Mouse (Mus musculus): ENCODE measurements around the gene Rusc2. TPM values are rescaled to one million over a fixed set of nuclear protein-coding genes. Genes with fewer than 3 reads are reported as not detected.
A peak's percentile ranks its signal among the peaks of the same experiment; 100 is the strongest.

Gene Rusc2
- polyA plus RNA-seq, 1 experiment from 2014 or later = 8.0 TPM

GRCm38 (mm10) chr4:43426487-43426886 lies 44.7 kb downstream of the Rusc2 start:
- H3K4me1 ChIP-seq (replicated peaks) = peaks cover 40% of the 10 kb centered on the region
- peaks cover 88% of the 10 kb centered on the region for H3K27me3 ChIP-seq
- H3K9ac ChIP-seq (replicated peaks) = no peak overlapping the region
- H3K27ac ChIP-seq = no peak overlapping the region
- peaks cover 51% of the 10 kb centered on the region for H3K36me3 ChIP-seq
- no peak for ATAC-seq (ENCODE audit: insufficient number of reproducible peaks, insufficient read depth, low FRiP score, low TSS enrichment, low read depth)
- H3K4me2 ChIP-seq = no peak overlapping the region
- no peaks in the 10 kb centered on the region for H3K9me3 ChIP-seq
- no peak overlapping the region for H3K4me3 ChIP-seq (replicated peaks)
- WGBS = 41% methylated on average over 10 of the region's 10 CpGs

- WGBS = 18% methylated on average over 23 of the region's 23 CpGs
- peaks cover 40% of the 10 kb centered on the region for H3K4me1 ChIP-seq (replicated peaks)
- H3K4me2 ChIP-seq = peak overlapping the region; percentile 33
- no peak overlapping the region for H3K27ac ChIP-seq
- peak overlapping the region; percentile 18; the same call in 1 of the 2 replicates for H3K9ac ChIP-seq (replicated peaks)
- peaks cover 78% of the 10 kb centered on the region for H3K27me3 ChIP-seq
- no peaks in the 10 kb centered on the region for H3K9me3 ChIP-seq
- peak overlapping the region; percentile 17; the same call in 1 of the 2 replicates for H3K4me3 ChIP-seq (replicated peaks)
- peaks cover 39% of the 10 kb centered on the region for H3K36me3 ChIP-seq
- no peak for ATAC-seq (ENCODE audit: insufficient number of reproducible peaks, insufficient read depth, low FRiP score, low TSS enrichment, low read depth)
Observed at GRCm38 (mm10) chr4:43427501-43428179, 45.9 kb downstream of the Rusc2 start.

GRCm38 (mm10) chr4:43428180-43428861 lies 46.5 kb downstream of the Rusc2 start:
- ATAC-seq (ENCODE audit: insufficient number of reproducible peaks, insufficient read depth, low FRiP score, low TSS enrichment, low read depth) = no peak
- Histone ChIP-seq H3K9ac (replicated peaks) (no peak overlapping the region), H3K27me3 (peaks cover 75% of the 10 kb centered on the region), H3K4me2 (0 out of 2 replicates have a peak overlapping the region, but pooled peaks have one; percentile 30), H3K4me3 (replicated peaks) (no peak overlapping the region), H3K4me1 (replicated peaks) (peaks cover 40% of the 10 kb centered on the region), H3K36me3 (peaks cover 32% of the 10 kb centered on the region), H3K27ac (no peak overlapping the region), H3K9me3 (no peaks in the 10 kb centered on the region)
- 27% methylated on average over 16 of the region's 16 CpGs for WGBS

GRCm38 (mm10) chr4:43428946-43429345 lies 47.2 kb downstream of the Rusc2 start, which contains the start of gene Fam166b:
Gene Fam166b, minus strand, starts transcription at chr4:43429134.
- Histone ChIP-seq H3K27ac (no peak within 1 kb of the TSS), H3K36me3 (peaks cover 26% of the 10 kb centered on the region), H3K27me3 (peaks cover 69% of the 10 kb centered on the region), H3K4me3 (replicated peaks) (no peak within 1 kb of the TSS; the same call in 1 of the 2 replicates), H3K9ac (replicated peaks) (0 out of 2 replicates have a peak within 1 kb of the TSS, but pooled peaks have one; percentile 1), H3K9me3 (no peaks in the 10 kb centered on the region), H3K4me1 (replicated peaks) (peaks cover 40% of the 10 kb centered on the region), H3K4me2 (peak within 1 kb of the TSS; percentile 30)
- WGBS = 9% methylated on average over 10 of the region's 10 CpGs
- ATAC-seq (ENCODE audit: insufficient number of reproducible peaks, insufficient read depth, low FRiP score, low TSS enrichment, low read depth) = no peak

GRCm38 (mm10) chr4:43431690-43432089 lies 49.9 kb downstream of the Rusc2 start:
- Histone ChIP-seq H3K36me3 (peaks cover under 1% of the 10 kb centered on the region; the same call in 1 of the 2 replicates), H3K4me1 (replicated peaks) (peaks cover 22% of the 10 kb centered on the region), H3K27me3 (peaks cover 42% of the 10 kb centered on the region), H3K9ac (replicated peaks) (no peak overlapping the region), H3K27ac (no peak overlapping the region), H3K4me3 (replicated peaks) (no peak overlapping the region), H3K9me3 (no peaks in the 10 kb centered on the region), H3K4me2 (no peak overlapping the region)
- ATAC-seq (ENCODE audit: insufficient number of reproducible peaks, insufficient read depth, low FRiP score, low TSS enrichment, low read depth) = peak; percentile 48; the same call in 1 of the 2 replicates
- WGBS = 7% methylated on average over 4 of the region's 4 CpGs

- Histone ChIP-seq H3K27ac (no peak overlapping the region), H3K4me3 (replicated peaks) (no peak overlapping the region), H3K9me3 (no peaks in the 10 kb centered on the region), H3K36me3 (no peaks in the 10 kb centered on the region), H3K27me3 (peaks cover 30% of the 10 kb centered on the region), H3K9ac (replicated peaks) (no peak overlapping the region), H3K4me2 (no peak overlapping the region), H3K4me1 (replicated peaks) (peaks cover 11% of the 10 kb centered on the region)
- WGBS = 74% methylated on average over 1 of the region's 1 CpGs
- ATAC-seq (ENCODE audit: insufficient number of reproducible peaks, insufficient read depth, low FRiP score, low TSS enrichment, low read depth) = no peak
Observed at GRCm38 (mm10) chr4:43432832-43433231, 51.1 kb downstream of the Rusc2 start.

- WGBS = 27% methylated on average over 4 of the region's 4 CpGs
- no peak for ATAC-seq (ENCODE audit: insufficient number of reproducible peaks, insufficient read depth, low FRiP score, low TSS enrichment, low read depth)
- H3K4me1 ChIP-seq (replicated peaks) = peaks cover 10% of the 10 kb centered on the region
- peaks cover 19% of the 10 kb centered on the region for H3K36me3 ChIP-seq
- H3K9me3 ChIP-seq = no peaks in the 10 kb centered on the region
- no peaks in the 10 kb centered on the region for H3K27me3 ChIP-seq
- peak within 1 kb of the TSS; percentile 99 for H3K9ac ChIP-seq (replicated peaks)
- H3K4me2 ChIP-seq = peak within 1 kb of the TSS; percentile 85
- peak within 1 kb of the TSS; percentile 99 for H3K4me3 ChIP-seq (replicated peaks)
- H3K27ac ChIP-seq = peak within 1 kb of the TSS; percentile 94
Observed at GRCm38 (mm10) chr4:43441639-43442038, 59.9 kb downstream of the Rusc2 start, which contains the start of gene Tesk1. Gene Tesk1, plus strand, starts transcription at chr4:43441939.

- H3K27ac ChIP-seq = peak overlapping the region; percentile 94
- H3K36me3 ChIP-seq = peaks cover 23% of the 10 kb centered on the region
- H3K4me1 ChIP-seq (replicated peaks) = peaks cover 10% of the 10 kb centered on the region
- peak overlapping the region; percentile 99 for H3K4me3 ChIP-seq (replicated peaks)
- H3K27me3 ChIP-seq = no peaks in the 10 kb centered on the region
- H3K9ac ChIP-seq (replicated peaks) = peak overlapping the region; percentile 99
- peak; percentile 92 for ATAC-seq (ENCODE audit: insufficient number of reproducible peaks, insufficient read depth, low FRiP score, low TSS enrichment, low read depth)
- peak overlapping the region; percentile 85 for H3K4me2 ChIP-seq
- under 1% methylated on average over 33 of the region's 33 CpGs for WGBS
- no peaks in the 10 kb centered on the region for H3K9me3 ChIP-seq
Observed at GRCm38 (mm10) chr4:43442044-43442443, 60.3 kb downstream of the Rusc2 start.

- Histone ChIP-seq H3K27me3 (no peaks in the 10 kb centered on the region), H3K36me3 (peaks cover 29% of the 10 kb centered on the region), H3K27ac (peak overlapping the region; percentile 94), H3K9ac (replicated peaks) (peak overlapping the region; percentile 99), H3K9me3 (no peaks in the 10 kb centered on the region), H3K4me1 (replicated peaks) (peaks cover 10% of the 10 kb centered on the region), H3K4me3 (replicated peaks) (peak overlapping the region; percentile 99), H3K4me2 (peak overlapping the region; percentile 85)
- peak; percentile 50; the same call in 1 of the 2 replicates for ATAC-seq (ENCODE audit: insufficient number of reproducible peaks, insufficient read depth, low FRiP score, low TSS enrichment, low read depth)
- under 1% methylated on average over 81 of the region's 88 CpGs for WGBS
Observed at GRCm38 (mm10) chr4:43442456-43443361, 60.9 kb downstream of the Rusc2 start.

- Histone ChIP-seq H3K9ac (replicated peaks) (peak overlapping the region; percentile 99), H3K4me3 (replicated peaks) (peak overlapping the region; percentile 99), H3K4me2 (peak overlapping the region; percentile 85), H3K4me1 (replicated peaks) (peaks cover 10% of the 10 kb centered on the region), H3K9me3 (no peaks in the 10 kb centered on the region), H3K36me3 (peaks cover 37% of the 10 kb centered on the region), H3K27ac (peak overlapping the region; percentile 94), H3K27me3 (no peaks in the 10 kb centered on the region)
- ATAC-seq (ENCODE audit: insufficient number of reproducible peaks, insufficient read depth, low FRiP score, low TSS enrichment, low read depth) = peak; percentile 15; the same call in 1 of the 2 replicates
- under 1% methylated on average over 28 of the region's 28 CpGs for WGBS
Observed at GRCm38 (mm10) chr4:43443511-43443910, 61.7 kb downstream of the Rusc2 start.
